Mouse (Mus musculus) forebrain, embryonic 15.5 days (tissue): ENCODE measurements at regions not wholly inside any gene's neighbourhood (a gene's known extent, or its start where the extent isn't known, plus 50 kb on each side); places are given as distances from the start of the nearest gene placed in this dataset.

Experiments used
- ATAC-seq: fragments of 200-750 bp; cut with Nextera tagmentation; replicated peaks from 2 replicates; pipeline ENCODE4 v1.8.0; 2017; ENCODE audit warnings: mild to moderate bottlenecking, moderate TSS enrichment, moderate library complexity
- H3K27ac ChIP-seq: fragments of 300-500 bp; sonication (generic); replicated peaks from 2 replicates; pipeline ENCODE4 v1.5.1; 2015; ENCODE audit warnings: mild to moderate bottlenecking, inconsistent platforms
- H3K27me3 ChIP-seq: fragments of 300-500 bp; sonication (generic); 2 replicates; pipeline ENCODE4 v1.6.1; 2015; ENCODE audit warnings: inconsistent platforms
- H3K36me3 ChIP-seq: fragments of 300-500 bp; sonication (generic); 2 replicates; pipeline ENCODE4 v1.6.1; 2015; ENCODE audit warnings: mild to moderate bottlenecking, inconsistent platforms
- H3K4me1 ChIP-seq: fragments of 300-500 bp; sonication (generic); 2 replicates; pipeline ENCODE4 v1.6.1; 2015; ENCODE audit warnings: inconsistent platforms
- H3K4me2 ChIP-seq: fragments of 300-500 bp; sonication (generic); replicated peaks from 2 replicates; pipeline ENCODE4 v1.6.1; 2015; ENCODE audit warnings: mild to moderate bottlenecking, inconsistent platforms
- H3K4me3 ChIP-seq: fragments of 300-500 bp; sonication (generic); 2 replicates; pipeline ENCODE4 v1.5.1; 2015; ENCODE audit warnings: mild to moderate bottlenecking, inconsistent platforms
- H3K9ac ChIP-seq: fragments of 300-500 bp; sonication (generic); replicated peaks from 2 replicates; pipeline ENCODE4 v1.6.1; 2015; ENCODE audit warnings: mild to moderate bottlenecking, inconsistent platforms
- H3K9me3 ChIP-seq: fragments of 300-500 bp; sonication (generic); 2 replicates; pipeline ENCODE4 v1.6.1; 2016; ENCODE audit warnings: inconsistent platforms
- WGBS: fragments of 180-500 bp; shearing (Covaris S2); methylation state at CpG from one replicate; pipeline ENCODE4 v1.1.7; 2015; ENCODE audit warnings: mixed read lengths; 5-methylcytosine and 5-hydroxymethylcytosine counted together

DNA sequence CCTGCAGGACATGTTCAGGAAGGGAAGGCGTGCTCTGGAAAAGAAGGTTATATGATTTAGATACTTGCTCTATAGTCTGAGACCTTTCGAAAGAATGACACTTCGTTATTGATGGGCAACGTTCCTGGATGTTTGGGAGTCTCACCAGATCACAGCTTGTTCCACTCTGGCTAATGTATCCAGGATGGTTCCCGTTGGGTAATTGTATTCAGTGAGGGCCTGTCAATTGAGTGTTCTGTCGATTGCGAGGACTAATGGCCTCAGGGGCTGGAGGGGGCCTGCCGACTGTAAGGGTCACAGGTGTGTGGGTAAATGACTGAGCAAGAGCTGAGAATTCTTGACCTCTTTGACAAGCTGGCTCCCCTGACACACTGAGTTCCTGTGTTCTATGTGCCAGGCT, 62.4 kb upstream of the Sdk2 start:
- H3K4me2 ChIP-seq, result no peak overlapping the region

GRCm38 (mm10) chr11:114128841-114129240, 62.0 kb upstream of the Sdk2 start:
- Histone ChIP-seq H3K4me1 (no peaks in the 10 kb centered on the region), H3K4me3 (no peak overlapping the region), H3K27ac (no peak overlapping the region), H3K36me3 (no peaks in the 10 kb centered on the region), H3K9me3 (no peaks in the 10 kb centered on the region), H3K27me3 (no peaks in the 10 kb centered on the region), H3K4me2 (no peak overlapping the region), H3K9ac (no peak overlapping the region)
- 64% methylated on average over 8 of the region's 8 CpGs for WGBS
- no peak for ATAC-seq

More for the DNA sequence above, 62.4 kb upstream of the Sdk2 start:
- 55% methylated on average over 8 of the region's 8 CpGs for WGBS
- Histone ChIP-seq H3K9me3 (no peaks in the 10 kb centered on the region), H3K9ac (no peak overlapping the region), H3K4me3 (no peak overlapping the region), H3K27ac (no peak overlapping the region), H3K36me3 (no peaks in the 10 kb centered on the region), H3K27me3 (no peaks in the 10 kb centered on the region), H3K4me1 (no peaks in the 10 kb centered on the region)
- no peak for ATAC-seq

- Histone ChIP-seq H3K4me2 (no peak overlapping the region), H3K4me3 (no peak overlapping the region), H3K4me1 (peaks cover 4% of the 10 kb centered on the region), H3K9ac (no peak overlapping the region), H3K27me3 (no peaks in the 10 kb centered on the region), H3K27ac (no peak overlapping the region), H3K9me3 (no peaks in the 10 kb centered on the region), H3K36me3 (no peaks in the 10 kb centered on the region)
- WGBS, result 45% methylated on average over 8 of the region's 8 CpGs
- no peak for ATAC-seq
Observed at GRCm38 (mm10) chr11:114127426-114127825, 60.6 kb upstream of the Sdk2 start.

- H3K4me1 ChIP-seq, result peaks cover 18% of the 10 kb centered on the region
- no peak for ATAC-seq
- 35% methylated on average over 12 of the region's 13 CpGs for WGBS
- H3K36me3 ChIP-seq, result no peaks in the 10 kb centered on the region
- H3K27me3 ChIP-seq, result no peaks in the 10 kb centered on the region
- H3K27ac ChIP-seq, result peak overlapping the region; percentile 54; the same call in 1 of the 2 replicates
- no peak overlapping the region for H3K9ac ChIP-seq
- H3K9me3 ChIP-seq, result no peaks in the 10 kb centered on the region
- no peak overlapping the region for H3K4me3 ChIP-seq
- no peak overlapping the region for H3K4me2 ChIP-seq
Observed at GRCm38 (mm10) chr11:114122175-114122574, 55.3 kb upstream of the Sdk2 start.

- Histone ChIP-seq H3K9me3 (no peaks in the 10 kb centered on the region), H3K27me3 (no peaks in the 10 kb centered on the region; the same call in 1 of the 2 replicates), H3K4me2 (no peak overlapping the region), H3K4me3 (no peak overlapping the region), H3K4me1 (peaks cover 18% of the 10 kb centered on the region), H3K27ac (no peak overlapping the region), H3K9ac (no peak overlapping the region), H3K36me3 (no peaks in the 10 kb centered on the region)
- ATAC-seq, result no peak
- 25% methylated on average over 9 of the region's 9 CpGs for WGBS
Observed at GRCm38 (mm10) chr11:114119135-114119534, 52.3 kb upstream of the Sdk2 start.
